Mouse (Mus musculus): ENCODE data around the gene Tmem8.
"Not testable (repeated sequence)": the region's sequence is repeated elsewhere in the genome, so short reads cannot be mapped to it uniquely, and the experiment has no call there.

Tmem8 gene

GRCm38 (mm10) chr17:26111722-26112121 lies 1.4 kb upstream of the Tmem8 start:
- no peak for DNase-seq (ENCODE audit: low spot score)

GRCm38 (mm10) chr17:26112751-26113150 lies 348 bp upstream of the Tmem8 start:
- no peak for DNase-seq (ENCODE audit: low spot score)

GRCm38 (mm10) chr17:26114061-26114460 lies 962 bp downstream of the Tmem8 start:
- no peak for DNase-seq (ENCODE audit: low spot score)

GRCm38 (mm10) chr17:26114461-26114860 lies 1.4 kb downstream of the Tmem8 start:
- DNase-seq (ENCODE audit: low spot score) = not testable (repeated sequence)

GRCm38 (mm10) chr17:26115205-26115898 lies 2.3 kb downstream of the Tmem8 start:
- DNase-seq (ENCODE audit: low spot score) = no peak

GRCm38 (mm10) chr17:26115956-26116487 lies 2.9 kb downstream of the Tmem8 start:
- DNase-seq (ENCODE audit: low spot score) = no peak

GRCm38 (mm10) chr17:26116503-26117258 lies 3.6 kb downstream of the Tmem8 start:
- DNase-seq (ENCODE audit: low spot score) = no peak

GRCm38 (mm10) chr17:26119766-26120710 lies 6.9 kb downstream of the Tmem8 start:
- DNase-seq (ENCODE audit: low spot score) = peak; percentile 73

- no peak for DNase-seq (ENCODE audit: low spot score)
Measured at GRCm38 (mm10) chr17:26122431-26123140, 9.5 kb downstream of the Tmem8 start.

GRCm38 (mm10) chr17:26123267-26123684 lies 10.2 kb downstream of the Tmem8 start, which contains the start of gene Mrpl28:
Gene Mrpl28, plus strand, starts transcription at chr17:26123500.
- DNase-seq (ENCODE audit: low spot score) = peak; percentile 98

- DNase-seq (ENCODE audit: low spot score) = no peak
Measured at GRCm38 (mm10) chr17:26124560-26124959, 11.5 kb downstream of the Tmem8 start.

GRCm38 (mm10) chr17:26125226-26125625 lies 12.1 kb downstream of the Tmem8 start:
- no peak for DNase-seq (ENCODE audit: low spot score)

GRCm38 (mm10) chr17:26131062-26131732 lies 18.1 kb downstream of the Tmem8 start:
- no peak for DNase-seq (ENCODE audit: low spot score)

- DNase-seq (ENCODE audit: low spot score) = no peak
Measured at GRCm38 (mm10) chr17:26131856-26132853, 19.1 kb downstream of the Tmem8 start.

- no peak for DNase-seq (ENCODE audit: low spot score)
Measured at GRCm38 (mm10) chr17:26137106-26137750, 24.1 kb downstream of the Tmem8 start.

- DNase-seq (ENCODE audit: low spot score) = no peak
Measured at GRCm38 (mm10) chr17:26137751-26138130, 24.6 kb downstream of the Tmem8 start.

- DNase-seq (ENCODE audit: low spot score) = peak; percentile 98
Measured at GRCm38 (mm10) chr17:26138239-26138836, 25.2 kb downstream of the Tmem8 start, which contains the start of gene Axin1. Gene Axin1, plus strand, starts transcription at chr17:26138688.

- DNase-seq (ENCODE audit: low spot score) = peak; percentile 38
Measured at GRCm38 (mm10) chr17:26138901-26139381, 25.8 kb downstream of the Tmem8 start.

Measured in embryo, embryonic 10.5 days (tissue).